Mouse (Mus musculus): ENCODE data around the gene Lgals2.

GRCm38 (mm10) chr15:78899409-78899739 is 44.0 kb upstream of the Lgals2 start, which contains the start of gene Gm49510:
- no peak for TF ChIP-seq CTCF (IDR thresholded peaks at IDR 0.05; ENCODE audit: low read depth, low read length)
- no peak for TF ChIP-seq TAL1 (conservative IDR thresholded peaks at IDR 0.05; ENCODE audit: low read depth, low read length)

Measured in G1E (cell line).